Mouse (Mus musculus) thymus, postnatal 25 days (tissue): ENCODE results near the gene Ero1lb.

Experiments used
- DNase-seq: peaks from one replicate; pipeline ENCODE4 v3.0.0; 2022

Gene Ero1lb

GRCm38 (mm10) chr13:12565621-12566390 lies at the start of gene Ero1lb:
Gene Ero1lb (plus strand): TSS chr13:12565874.
- peak; percentile 100 for DNase-seq

- DNase-seq, result peak; percentile 63
Observed at GRCm38 (mm10) chr13:12519371-12519770, 46.3 kb upstream of the Ero1lb start.

GRCm38 (mm10) chr13:12519955-12520584 lies 45.6 kb upstream of the Ero1lb start, which contains the start of gene Edaradd:
Gene Edaradd (minus strand): TSS chr13:12520438.
- DNase-seq, result peak; percentile 60

- no peak for DNase-seq
Observed at GRCm38 (mm10) chr13:12522346-12522745, 43.3 kb upstream of the Ero1lb start.

DNA sequence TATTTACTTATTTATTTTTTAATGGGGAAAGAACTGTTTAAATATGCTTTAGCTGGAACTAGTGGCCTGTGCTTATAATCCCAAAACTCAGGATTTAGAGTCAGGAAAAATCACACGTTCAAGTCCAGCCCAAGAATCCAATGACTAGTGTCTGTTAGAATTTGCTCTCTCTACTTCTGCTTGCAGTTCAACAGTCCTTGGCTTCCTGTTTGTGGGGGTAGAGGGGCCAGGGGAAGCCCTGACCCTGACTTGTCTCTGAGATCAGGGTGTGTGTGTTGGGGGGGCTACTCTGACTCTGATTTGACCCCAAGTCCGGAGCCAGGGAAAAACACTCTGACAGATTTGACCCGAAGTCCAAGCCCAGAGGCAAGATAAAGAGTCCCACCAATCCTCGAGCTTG lies 40.0 kb upstream of the Ero1lb start:
- DNase-seq, result no peak

DNA sequence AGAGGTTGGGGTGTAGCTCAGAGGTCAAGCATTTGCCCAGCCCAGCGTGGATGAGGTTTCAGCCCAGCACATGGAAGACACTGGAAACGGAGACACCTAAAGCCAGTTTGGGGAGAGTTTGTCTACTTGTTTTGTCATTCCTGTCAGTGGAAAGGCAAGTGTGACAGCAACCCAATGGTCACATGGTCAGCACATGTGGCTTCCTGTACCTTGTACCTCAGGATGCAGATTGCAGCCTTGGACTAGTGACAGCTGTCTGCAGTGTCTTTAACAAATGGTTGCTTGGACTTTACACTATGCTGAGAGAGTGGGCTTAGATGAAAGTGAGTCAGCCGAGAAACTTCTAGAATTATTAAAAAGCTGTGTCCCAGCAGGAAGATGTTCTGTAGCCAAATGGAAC lies 31.0 kb upstream of the Ero1lb start:
- no peak for DNase-seq

DNA sequence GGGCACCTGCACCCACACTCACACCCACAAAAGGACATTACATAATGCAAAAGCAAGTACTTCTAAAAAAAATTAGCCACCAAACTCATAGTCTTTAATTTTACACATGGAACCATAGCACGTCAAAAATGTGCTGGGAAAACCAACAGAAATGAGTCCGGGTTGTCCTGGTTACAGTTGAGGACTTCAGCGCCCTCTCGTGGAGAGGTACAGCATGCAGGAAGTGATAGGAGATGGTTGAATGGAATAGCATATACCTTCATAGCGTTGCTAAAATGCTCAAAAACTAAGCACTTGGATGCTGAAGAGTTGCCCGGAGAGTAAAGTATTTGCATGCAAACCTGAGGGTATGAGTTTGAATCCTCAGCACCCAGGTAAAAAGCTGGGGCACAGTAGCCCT lies 27.7 kb upstream of the Ero1lb start:
- peak; percentile 82 for DNase-seq

DNA sequence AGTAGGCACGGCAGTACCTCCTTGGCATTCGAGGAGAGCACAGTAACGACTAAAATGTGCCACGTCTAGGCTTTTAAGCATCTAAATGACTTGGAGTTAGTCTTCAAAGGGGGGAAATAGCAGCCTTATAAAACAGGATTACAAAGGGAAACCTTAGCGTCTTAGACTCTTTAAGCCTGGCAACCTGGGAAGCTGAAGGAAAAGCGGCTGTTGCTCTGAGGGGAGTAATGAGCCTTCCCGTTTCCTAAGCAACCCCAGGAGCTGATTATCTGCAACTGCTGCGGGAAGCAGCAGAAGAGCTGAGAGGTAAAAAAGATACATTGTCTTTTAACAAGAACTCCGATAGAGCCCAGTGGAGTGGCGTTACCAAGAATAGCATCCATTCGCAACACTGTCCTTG lies 26.0 kb upstream of the Ero1lb start:
- no peak for DNase-seq

- no peak for DNase-seq
Observed at GRCm38 (mm10) chr13:12540119-12540518, 25.6 kb upstream of the Ero1lb start.

DNA sequence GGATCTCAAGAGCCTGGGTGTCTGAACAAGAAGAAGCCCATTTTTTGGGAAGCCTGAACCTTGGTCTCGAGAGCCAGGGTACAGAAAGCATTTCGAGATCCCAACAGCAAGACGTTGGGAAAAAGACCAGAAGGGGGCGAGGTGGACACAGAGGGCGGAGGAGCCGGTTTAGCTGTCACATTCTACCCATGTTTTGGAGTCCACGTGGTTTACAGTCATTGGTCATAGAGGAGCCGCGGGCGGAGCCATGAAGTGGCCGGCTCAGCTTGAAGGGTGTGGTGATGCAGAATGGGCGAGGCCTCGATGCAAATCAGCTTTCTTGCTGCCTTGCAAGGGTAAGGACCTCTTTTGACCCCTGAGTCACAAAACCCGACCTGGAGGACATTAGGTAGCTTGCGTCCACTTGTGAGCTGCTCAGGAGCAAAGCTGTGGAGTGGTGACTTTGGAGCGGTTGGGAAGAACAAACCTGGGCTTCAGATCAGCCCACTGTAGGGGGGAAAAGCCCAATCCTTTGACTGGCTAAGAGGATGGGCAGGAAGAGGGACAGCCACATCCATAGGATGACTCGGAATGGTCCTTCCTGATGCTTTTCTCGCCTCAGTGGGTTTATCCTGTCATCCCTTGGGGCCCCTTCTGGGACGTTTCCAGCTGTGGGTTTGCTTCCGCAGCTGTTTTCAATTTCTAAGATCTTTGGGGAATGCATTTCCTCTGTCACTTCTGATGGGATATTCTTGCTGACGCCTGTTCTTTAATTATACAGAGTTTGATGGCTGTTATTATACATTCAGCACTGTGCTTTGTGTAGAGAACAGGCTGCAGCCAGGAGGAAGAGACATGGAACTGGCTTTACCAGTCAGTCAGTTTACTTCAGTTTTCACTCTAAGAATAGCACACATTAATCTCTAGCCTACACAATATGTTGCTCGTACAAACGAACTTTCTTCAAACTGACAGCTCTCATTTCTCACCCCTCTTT lies 23.4 kb upstream of the Ero1lb start:
- peak; percentile 39 for DNase-seq

DNA sequence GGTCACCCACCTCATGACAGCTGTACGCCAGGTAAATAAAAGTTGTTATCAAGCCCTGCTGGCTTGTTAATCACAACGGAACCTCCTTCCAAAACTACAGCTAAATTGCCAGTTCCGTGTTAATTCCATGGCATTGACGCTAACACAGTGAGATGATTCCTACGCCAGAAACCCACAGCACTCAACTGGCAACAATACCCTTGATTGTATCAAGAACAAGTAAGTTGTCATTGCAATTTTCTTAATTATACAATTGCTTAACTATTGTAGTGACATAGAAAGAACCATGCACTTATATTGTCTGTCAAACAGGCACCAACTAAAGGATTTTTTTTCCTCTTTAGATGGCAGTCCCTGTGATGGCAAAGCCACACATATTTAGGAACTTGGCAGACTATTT lies 22.4 kb upstream of the Ero1lb start:
- DNase-seq, result no peak

- DNase-seq, result no peak
Observed at GRCm38 (mm10) chr13:12543880-12544568, 21.6 kb upstream of the Ero1lb start.

- DNase-seq, result no peak
Observed at GRCm38 (mm10) chr13:12554211-12554610, 11.5 kb upstream of the Ero1lb start.

DNA sequence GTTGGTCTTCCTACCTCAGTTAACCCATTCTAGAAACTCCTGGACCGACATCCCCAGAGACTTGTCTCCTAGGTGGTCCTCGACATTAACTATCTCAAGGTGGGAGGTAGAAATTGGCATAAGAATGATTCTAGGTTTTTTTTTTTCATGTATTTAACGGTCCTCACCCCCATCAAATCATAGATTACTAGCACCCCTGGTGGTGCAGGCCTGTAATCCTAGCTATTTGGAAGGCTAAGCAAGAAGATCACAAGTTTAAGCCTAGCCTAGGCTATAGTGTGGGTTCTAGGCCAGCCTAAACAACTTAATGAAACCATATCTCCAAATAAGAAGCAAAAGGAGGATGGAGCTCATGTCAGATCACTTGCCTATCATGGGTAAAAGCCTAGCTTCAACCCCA lies 6.6 kb upstream of the Ero1lb start:
- no peak for DNase-seq

DNA sequence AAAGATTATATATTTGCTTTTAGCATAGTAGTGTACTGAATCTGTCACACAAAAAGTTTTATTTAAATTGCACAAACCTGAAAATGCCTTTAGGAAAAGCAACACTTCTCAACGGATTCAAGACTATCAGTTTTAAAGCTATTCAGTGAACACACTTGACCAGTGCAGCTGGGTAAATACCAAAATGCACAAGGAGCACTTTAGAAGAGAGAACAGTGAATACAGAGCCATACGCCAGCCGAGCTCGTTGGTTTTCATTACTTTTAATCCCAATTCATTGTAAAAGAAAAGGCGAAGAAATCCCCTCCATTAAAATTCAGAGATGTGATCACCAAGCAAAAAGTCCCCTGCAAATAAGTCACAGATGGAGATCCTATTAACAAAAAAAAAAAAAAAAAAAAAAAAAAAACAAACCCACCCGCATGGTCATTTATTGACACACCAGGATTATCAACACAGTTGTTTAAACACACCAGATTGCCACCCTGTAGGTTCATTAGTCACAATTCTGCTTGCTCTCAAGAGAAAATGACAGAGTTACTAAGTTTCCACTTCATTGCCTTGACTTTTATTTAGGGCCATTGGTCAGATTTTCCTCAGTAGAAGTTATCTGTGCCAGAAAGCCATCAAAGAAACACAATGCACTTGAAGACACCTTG lies 6.1 kb upstream of the Ero1lb start:
- DNase-seq, result no peak

DNA sequence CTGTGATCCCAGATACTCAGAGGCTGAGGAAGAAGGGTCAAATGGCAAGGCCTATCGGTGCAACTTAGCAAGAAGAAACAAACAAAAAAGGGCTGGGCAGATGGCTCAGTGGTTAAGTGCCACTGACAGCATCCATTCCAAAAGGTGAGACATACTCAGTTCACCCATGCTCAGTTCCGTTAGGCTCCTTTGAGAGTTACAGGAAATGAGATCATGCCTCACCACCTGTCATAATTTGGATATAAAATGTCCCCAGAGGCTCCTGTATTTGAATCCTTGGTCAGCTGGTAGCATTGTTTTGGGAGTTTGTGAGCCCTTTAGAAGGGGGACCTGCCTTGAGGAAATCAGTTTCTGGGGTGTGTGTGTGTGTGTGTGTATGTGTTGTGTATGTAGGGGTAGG lies 3.9 kb upstream of the Ero1lb start:
- no peak for DNase-seq

- DNase-seq, result no peak
Observed at GRCm38 (mm10) chr13:12562256-12562655, 3.4 kb upstream of the Ero1lb start.

DNA sequence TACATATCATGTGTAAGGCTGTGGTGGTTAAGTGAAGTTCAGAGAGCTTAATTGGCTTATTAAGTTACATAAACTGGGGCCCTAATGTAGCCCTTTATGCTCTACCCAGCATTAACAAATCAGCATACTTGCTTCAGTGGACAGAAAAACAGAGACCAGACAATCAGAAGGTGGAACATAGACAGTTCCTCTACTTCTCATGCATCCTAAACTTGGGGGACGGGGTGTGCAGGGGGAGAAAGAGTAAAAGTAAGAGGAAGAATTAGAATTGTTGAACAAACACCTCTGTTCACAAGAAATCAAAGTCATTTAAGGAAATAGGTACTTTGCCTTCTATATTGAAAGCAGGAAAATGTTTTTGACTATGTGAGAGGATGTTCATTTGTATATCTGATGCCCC lies 2.3 kb downstream of the Ero1lb start:
- no peak for DNase-seq

GRCm38 (mm10) chr13:12568597-12569469 lies 3.2 kb downstream of the Ero1lb start:
- no peak for DNase-seq

DNA sequence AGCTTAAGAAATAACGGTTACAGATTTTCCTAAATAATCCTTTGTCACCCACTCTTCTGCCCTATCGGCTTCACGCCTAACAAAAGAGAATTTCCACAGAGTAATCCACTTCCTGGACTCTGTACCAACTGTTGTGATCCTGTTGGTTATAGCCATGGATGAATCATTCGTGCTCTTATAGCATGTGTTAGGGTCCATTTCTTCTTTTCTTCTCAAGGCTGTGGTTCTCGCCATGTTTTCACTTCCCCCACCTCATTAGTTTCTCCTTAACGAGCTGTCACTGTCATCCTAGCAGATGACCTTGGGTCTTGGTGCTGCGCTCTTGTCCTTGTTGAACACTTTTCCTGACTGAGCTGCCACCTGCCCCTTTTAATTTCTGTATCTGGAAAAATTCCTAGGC lies 4.1 kb downstream of the Ero1lb start:
- no peak for DNase-seq

GRCm38 (mm10) chr13:12574979-12575536 lies 9.4 kb downstream of the Ero1lb start:
- DNase-seq, result peak; percentile 52
